9 mouse cellular contexts compared by ENCODE assay signal in genomic region chr15:78900585-78901421, GRCm38 (mm10). TPM values are rescaled to one million over a fixed set of nuclear protein-coding genes. Genes with fewer than 3 reads are reported as not detected.
DNase-seq lines count a peak whose midpoint lies in the region; ATAC-seq and TF ChIP-seq lines count a peak whose summit lies in the region.
"Had no signal": no experiment of that assay in that cellular context is flagged by ENCODE, and none has a peak within 500 bp of the region (broad histone marks: within the 10 kb centered on the region; RNA-seq: fewer than 3 reads in every experiment).

No protein-coding gene starts in this region.

- H3K27me3 ChIP-seq in forebrain, embryonic 13.5 days: peaks cover 27% of the 10 kb centered on the region
- H3K27me3 ChIP-seq in limb, embryonic 14.5 days (ENCODE audit: control insufficient read depth, insufficient read depth, low read length): no peaks in the 10 kb centered on the region
- peaks cover 35% of the 10 kb centered on the region for H3K27me3 ChIP-seq in neural tube, embryonic 13.5 days

- peaks cover 17% of the 10 kb centered on the region for H3K4me1 ChIP-seq in forebrain, embryonic 13.5 days
- H3K4me1 ChIP-seq in limb, embryonic 14.5 days (ENCODE audit: control insufficient read depth, insufficient read depth, low read length): peaks cover 28% of the 10 kb centered on the region
- H3K4me1 ChIP-seq in neural tube, embryonic 13.5 days (replicated peaks): peaks cover 30% of the 10 kb centered on the region

- peak overlapping the region; percentile 90 for H3K4me2 ChIP-seq in forebrain, embryonic 13.5 days
- peak overlapping the region; percentile 82 for H3K4me2 ChIP-seq in limb, embryonic 14.5 days (replicated peaks; ENCODE audit: low read depth, low read length, severe bottlenecking)
- peak overlapping the region; percentile 90 for H3K4me2 ChIP-seq in neural tube, embryonic 13.5 days

- no peaks in the 10 kb centered on the region for H3K36me3 ChIP-seq in forebrain, embryonic 13.5 days (ENCODE audit: poor library complexity, severe bottlenecking)
- peaks cover 35% of the 10 kb centered on the region for H3K36me3 ChIP-seq in limb, embryonic 14.5 days (ENCODE audit: control insufficient read depth, insufficient read depth, low read length)
- H3K36me3 ChIP-seq in neural tube, embryonic 13.5 days: no peaks in the 10 kb centered on the region

- no peak overlapping the region for H3K27ac ChIP-seq in forebrain, embryonic 13.5 days
- H3K27ac ChIP-seq in limb, embryonic 14.5 days (replicated peaks; ENCODE audit: low read depth, low read length): peak overlapping the region; percentile 23
- H3K27ac ChIP-seq in neural tube, embryonic 13.5 days (replicated peaks): no peak overlapping the region

- H3K4me3 ChIP-seq in forebrain, embryonic 13.5 days: peak overlapping the region; percentile 53
- H3K4me3 ChIP-seq in limb, embryonic 14.5 days (replicated peaks; ENCODE audit: low read length): peak overlapping the region; percentile 61
- H3K4me3 ChIP-seq in neural tube, embryonic 13.5 days: peak overlapping the region; percentile 51

- TF ChIP-seq POLR2A in limb, embryonic 14.5 days (IDR thresholded peaks at IDR 0.05; ENCODE audit: borderline replicate concordance, extremely low read depth, insufficient read depth, insufficient read length): no peak

- H3K9ac ChIP-seq in forebrain, embryonic 13.5 days: peak overlapping the region; percentile 71; the same call in 1 of the 2 replicates
- H3K9ac ChIP-seq in limb, embryonic 14.5 days (ENCODE audit: low read depth, low read length, severe bottlenecking): peak overlapping the region; percentile 64
- peak overlapping the region; percentile 73 for H3K9ac ChIP-seq in neural tube, embryonic 13.5 days

- ATAC-seq in forebrain, embryonic 13.5 days: no peak
- ATAC-seq in limb, embryonic 14.5 days (ENCODE audit: low FRiP score, low read depth): peak; percentile 7; the same call in 1 of the 2 replicates
- no peak for ATAC-seq in neural tube, embryonic 13.5 days (ENCODE audit: low read depth)

- peak; percentile 41 for DNase-seq in spleen, postnatal 10 days (ENCODE audit: low spot score in 2 of 2)
- DNase-seq in spleen, adult 12 weeks (ENCODE audit: low spot score): no peak
- DNase-seq in limb, embryonic 14.5 days (ENCODE audit: low spot score): no peak
- no peak for DNase-seq in thymus, postnatal 25 days
- DNase-seq in cerebellum, postnatal 10 days: no peak
- DNase-seq in cerebellum, postnatal 25 days: no peak

- H3K9me3 ChIP-seq in forebrain, embryonic 13.5 days (replicated peaks): no peaks in the 10 kb centered on the region
- no peaks in the 10 kb centered on the region for H3K9me3 ChIP-seq in limb, embryonic 14.5 days (ENCODE audit: control insufficient read depth, low read length)
- no peaks in the 10 kb centered on the region for H3K9me3 ChIP-seq in neural tube, embryonic 13.5 days

- 24% methylated on average over 18 of the region's 18 CpGs for WGBS in forebrain, embryonic 13.5 days
- 15% methylated on average over 18 of the region's 18 CpGs for WGBS in limb, embryonic 14.5 days
- WGBS in neural tube, embryonic 13.5 days: 22% methylated on average over 18 of the region's 18 CpGs

RNA-seq across cellular contexts. Expression of gene Sh3bp1, which starts 1.2 kb away (rescaled TPM):
- 3.7 and 5.4 TPM in 2 replicates for polyA plus RNA-seq in forebrain, embryonic 13.5 days (2015; fragmentation: Nextera tagmentation; extraction: Ambion mirVana)
- polyA plus RNA-seq in limb, embryonic 14.5 days (2012; rRNA removed): 127 and 202 TPM in 2 replicates
- polyA plus RNA-seq in limb, embryonic 14.5 days (2014; fragmentation: Nextera tagmentation; extraction: Ambion mirVana): 51.7 and 54.9 TPM in 2 replicates
- polyA plus RNA-seq in neural tube, embryonic 13.5 days (2015; fragmentation: Nextera tagmentation; extraction: Ambion mirVana): 6.2 and 6.8 TPM in 2 replicates

RNA-seq across cellular contexts. Expression of gene Gm49510, which starts 1.3 kb away (rescaled TPM):
- polyA plus RNA-seq in forebrain, embryonic 13.5 days (2015; fragmentation: Nextera tagmentation; extraction: Ambion mirVana): 0.15 and 0.16 TPM in 2 replicates
- polyA plus RNA-seq in limb, embryonic 14.5 days (2012; rRNA removed): 0.19 and 0.20 TPM in 2 replicates
- 0.92 and 1.5 TPM in 2 replicates for polyA plus RNA-seq in limb, embryonic 14.5 days (2014; fragmentation: Nextera tagmentation; extraction: Ambion mirVana)
- 0.37 TPM in 1 of 2 replicates, not detected in the other for polyA plus RNA-seq in neural tube, embryonic 13.5 days (2015; fragmentation: Nextera tagmentation; extraction: Ambion mirVana)
- polyA plus RNA-seq: testis, adult 2 months had no signal

RNA-seq across cellular contexts. Expression of gene Pdxp, which starts 12.9 kb away (rescaled TPM):
- 54.4 and 55.5 TPM in 2 replicates for polyA plus RNA-seq in forebrain, embryonic 13.5 days (2015; fragmentation: Nextera tagmentation; extraction: Ambion mirVana)
- 32.5 and 44.4 TPM in 2 replicates for polyA plus RNA-seq in limb, embryonic 14.5 days (2012; rRNA removed)
- polyA plus RNA-seq in limb, embryonic 14.5 days (2014; fragmentation: Nextera tagmentation; extraction: Ambion mirVana): 20.8 and 21.7 TPM in 2 replicates
- 46.3 and 53.6 TPM in 2 replicates for polyA plus RNA-seq in neural tube, embryonic 13.5 days (2015; fragmentation: Nextera tagmentation; extraction: Ambion mirVana)

RNA-seq across cellular contexts. Expression of gene Gga1, which starts 23.8 kb away (rescaled TPM):
- polyA plus RNA-seq in forebrain, embryonic 13.5 days (2015; fragmentation: Nextera tagmentation; extraction: Ambion mirVana): 50.3 and 53.7 TPM in 2 replicates
- 60.6 and 80.6 TPM in 2 replicates for polyA plus RNA-seq in limb, embryonic 14.5 days (2012; rRNA removed)
- 43.6 and 45.0 TPM in 2 replicates for polyA plus RNA-seq in limb, embryonic 14.5 days (2014; fragmentation: Nextera tagmentation; extraction: Ambion mirVana)
- polyA plus RNA-seq in neural tube, embryonic 13.5 days (2015; fragmentation: Nextera tagmentation; extraction: Ambion mirVana): 44.0 and 51.0 TPM in 2 replicates

RNA-seq across cellular contexts. Expression of gene Lgals1, which starts 25.7 kb away (rescaled TPM):
- 91.7 and 110 TPM in 2 replicates for polyA plus RNA-seq in forebrain, embryonic 13.5 days (2015; fragmentation: Nextera tagmentation; extraction: Ambion mirVana)
- polyA plus RNA-seq in limb, embryonic 14.5 days (2012; rRNA removed): 2,106 and 2,309 TPM in 2 replicates
- polyA plus RNA-seq in limb, embryonic 14.5 days (2014; fragmentation: Nextera tagmentation; extraction: Ambion mirVana): 2,467 and 2,738 TPM in 2 replicates
- 273 and 356 TPM in 2 replicates for polyA plus RNA-seq in neural tube, embryonic 13.5 days (2015; fragmentation: Nextera tagmentation; extraction: Ambion mirVana)

Comparison
In these comparisons a context has a peak if more than half of its experiments do, and no peak if none do; other contexts are left out.
1. DNase-seq: peak in spleen, postnatal 10 days (2 of 2); none in spleen, adult 12 weeks (single experiment), limb, embryonic 14.5 days (single experiment), thymus, postnatal 25 days (single experiment), cerebellum, postnatal 10 days (0 of 2) and cerebellum, postnatal 25 days (0 of 2).
2. Peak in every context shown above with its lines, with median percentiles within 50 percentile points of each other: H3K4me2 ChIP-seq, H3K4me3 ChIP-seq and H3K9ac ChIP-seq.